Mouse (Mus musculus) forebrain, embryonic 10.5 days (tissue): ENCODE data around the gene Gm14391. TPM values are rescaled to one million over a fixed set of nuclear protein-coding genes. Genes with fewer than 3 reads are reported as not detected.
"Not testable (repeated sequence)": the region's sequence is repeated elsewhere in the genome, so short reads cannot be mapped to it uniquely, and the experiment has no call there.

ENCODE experiments used
- DNase-seq: peaks from one replicate; pipeline ENCODE4 v3.0.0-alpha.2; 2017; ENCODE audit warnings: low spot score; ENCODE audit errors: extremely low spot score
- H3K27ac ChIP-seq: fragments of 300-500 bp; sonication (generic); 2 replicates; pipeline ENCODE4 v1.5.1; 2016; ENCODE audit warnings: mild to moderate bottlenecking
- H3K27me3 ChIP-seq: fragments of 300-500 bp; sonication (generic); 2 replicates; pipeline ENCODE4 v1.6.1; 2016; ENCODE audit warnings: mild to moderate bottlenecking; ENCODE audit not compliant: poor library complexity, severe bottlenecking
- H3K36me3 ChIP-seq: fragments of 300-500 bp; sonication (generic); replicated peaks from 2 replicates; pipeline ENCODE4 v1.6.1; 2016; ENCODE audit warnings: mild to moderate bottlenecking, moderate library complexity
- H3K4me1 ChIP-seq: fragments of 300-500 bp; sonication (generic); 2 replicates; pipeline ENCODE4 v1.6.1; 2016
- H3K4me3 ChIP-seq: fragments of 300-500 bp; sonication (generic); 2 replicates; pipeline ENCODE4 v1.5.1; 2016; ENCODE audit warnings: mild to moderate bottlenecking, moderate library complexity
- H3K9me3 ChIP-seq: fragments of 300-500 bp; sonication (generic); 2 replicates; pipeline ENCODE4 v1.6.1; 2016; ENCODE audit warnings: mild to moderate bottlenecking, moderate library complexity
- WGBS: fragments of 180-500 bp; shearing (Covaris S2); methylation state at CpG from one replicate; pipeline ENCODE4 v1.1.7; 2016; 5-methylcytosine and 5-hydroxymethylcytosine counted together
- polyA plus RNA-seq: library from polyadenylated mRNA; unstranded; fragments of >200 nt; fragmentation: Nextera tagmentation; extraction: Ambion mirVana; gene quantifications from 2 replicates; pipeline ENCODE4 v1.2.1, GENCODE M21; 2016

Gene Gm14391
- polyA plus RNA-seq = 3.3 and 7.2 TPM in 2 replicates

- not testable (repeated sequence) for H3K36me3 ChIP-seq, H3K9me3 ChIP-seq, DNase-seq, H3K4me1 ChIP-seq, H3K4me3 ChIP-seq, H3K27ac ChIP-seq, H3K27me3 ChIP-seq
- WGBS = no CpG with 5 or more reads among the region's 7 CpGs
These were observed at the start of gene Gm14391 for GRCm38 (mm10) chr2:175206732-175207131. Gm14391 (minus strand) TSS chr2:175206917.

- H3K27me3 ChIP-seq, H3K4me1 ChIP-seq, DNase-seq, H3K4me3 ChIP-seq, H3K36me3 ChIP-seq, H3K9me3 ChIP-seq, H3K27ac ChIP-seq: not testable (repeated sequence)
- WGBS = 41% methylated on average over 1 of the region's 1 CpGs
These were observed 27.7 kb downstream of the Gm14391 start for GRCm38 (mm10) chr2:175179008-175179407.

GRCm38 (mm10) chr2:175176312-175176711 is 30.4 kb downstream of the Gm14391 start:
- Histone ChIP-seq H3K9me3 (no peaks in the 10 kb centered on the region; the same call in 1 of the 2 replicates), H3K4me3 (no peak overlapping the region), H3K36me3 (no peaks in the 10 kb centered on the region), H3K27ac (no peak overlapping the region), H3K27me3 (no peaks in the 10 kb centered on the region), H3K4me1 (no peaks in the 10 kb centered on the region)
- no peak for DNase-seq
- WGBS = 85% methylated on average over 6 of the region's 6 CpGs

- not testable (repeated sequence) for H3K9me3 ChIP-seq, H3K27ac ChIP-seq, DNase-seq, H3K27me3 ChIP-seq, H3K4me1 ChIP-seq, H3K36me3 ChIP-seq, H3K4me3 ChIP-seq
- 81% methylated on average over 12 of the region's 12 CpGs for WGBS
These were observed 31.1 kb downstream of the Gm14391 start, which contains the start of gene Gm14443 for GRCm38 (mm10) chr2:175175401-175176180. Gm14443 (minus strand) TSS chr2:175175871.

GRCm38 (mm10) chr2:175174058-175174457 is 32.7 kb downstream of the Gm14391 start:
- not testable (repeated sequence) for H3K27me3 ChIP-seq, H3K27ac ChIP-seq, DNase-seq, H3K4me3 ChIP-seq, H3K36me3 ChIP-seq, H3K4me1 ChIP-seq, H3K9me3 ChIP-seq
- 96% methylated on average over 2 of the region's 2 CpGs for WGBS

- not testable (repeated sequence) for DNase-seq, H3K4me1 ChIP-seq, H3K4me3 ChIP-seq, H3K36me3 ChIP-seq, H3K27me3 ChIP-seq, H3K9me3 ChIP-seq, H3K27ac ChIP-seq
- 81% methylated on average over 3 of the region's 3 CpGs for WGBS
These were observed 33.7 kb downstream of the Gm14391 start for GRCm38 (mm10) chr2:175172906-175173595.

- Histone ChIP-seq H3K27me3 (no peaks in the 10 kb centered on the region), H3K4me1 (no peaks in the 10 kb centered on the region), H3K36me3 (no peaks in the 10 kb centered on the region), H3K4me3 (no peak overlapping the region), H3K27ac (no peak overlapping the region), H3K9me3 (peaks cover 4% of the 10 kb centered on the region; the same call in 1 of the 2 replicates)
- 89% methylated on average over 3 of the region's 3 CpGs for WGBS
- no peak for DNase-seq
These were observed 34.6 kb downstream of the Gm14391 start for GRCm38 (mm10) chr2:175172123-175172522.

GRCm38 (mm10) chr2:175166870-175167269 is 39.8 kb downstream of the Gm14391 start:
- H3K9me3 ChIP-seq = peaks cover 19% of the 10 kb centered on the region; the same call in 1 of the 2 replicates
- not testable (repeated sequence) for H3K4me1 ChIP-seq, H3K27ac ChIP-seq, H3K4me3 ChIP-seq, H3K36me3 ChIP-seq, DNase-seq, H3K27me3 ChIP-seq
- WGBS = 87% methylated on average over 2 of the region's 2 CpGs

- not testable (repeated sequence) for DNase-seq, H3K36me3 ChIP-seq, H3K27me3 ChIP-seq, H3K27ac ChIP-seq, H3K4me3 ChIP-seq, H3K4me1 ChIP-seq
- 95% methylated on average over 12 of the region's 12 CpGs for WGBS
- peaks cover 22% of the 10 kb centered on the region; the same call in 1 of the 2 replicates for H3K9me3 ChIP-seq
These were observed 41.6 kb downstream of the Gm14391 start for GRCm38 (mm10) chr2:175165110-175165509.

- DNase-seq, H3K27me3 ChIP-seq, H3K27ac ChIP-seq, H3K4me1 ChIP-seq, H3K36me3 ChIP-seq, H3K4me3 ChIP-seq: not testable (repeated sequence)
- WGBS = 96% methylated on average over 4 of the region's 4 CpGs
- H3K9me3 ChIP-seq = peaks cover 35% of the 10 kb centered on the region
These were observed 45.3 kb downstream of the Gm14391 start for GRCm38 (mm10) chr2:175161438-175161837.

- Histone ChIP-seq H3K27ac (no peak overlapping the region), H3K4me1 (no peaks in the 10 kb centered on the region), H3K36me3 (no peaks in the 10 kb centered on the region), H3K4me3 (no peak overlapping the region), H3K9me3 (peaks cover 42% of the 10 kb centered on the region), H3K27me3 (no peaks in the 10 kb centered on the region)
- 82% methylated on average over 3 of the region's 3 CpGs for WGBS
- DNase-seq = no peak
These were observed 48.1 kb downstream of the Gm14391 start for GRCm38 (mm10) chr2:175158642-175159041.

GRCm38 (mm10) chr2:175156696-175157095 is 50.0 kb downstream of the Gm14391 start:
- no peak for DNase-seq
- no peak overlapping the region for H3K27ac ChIP-seq
- 94% methylated on average over 13 of the region's 13 CpGs for WGBS
- H3K27me3 ChIP-seq = no peaks in the 10 kb centered on the region
- H3K4me1 ChIP-seq = no peaks in the 10 kb centered on the region
- H3K4me3 ChIP-seq = no peak overlapping the region
- H3K36me3 ChIP-seq = no peaks in the 10 kb centered on the region
- peaks cover 38% of the 10 kb centered on the region for H3K9me3 ChIP-seq

- H3K27ac ChIP-seq = peak within 1 kb of the TSS; percentile 63; the same call in 1 of the 2 replicates
- not testable (repeated sequence) for H3K36me3 ChIP-seq, H3K9me3 ChIP-seq, DNase-seq, H3K27me3 ChIP-seq, H3K4me1 ChIP-seq
- 4% methylated on average over 1 of the region's 2 CpGs for WGBS
- peak within 1 kb of the TSS; percentile 53 for H3K4me3 ChIP-seq
These were observed 64.8 kb downstream of the Gm14391 start, which contains the start of gene Gm14399 for GRCm38 (mm10) chr2:175141993-175142295. Gm14399 (minus strand) TSS chr2:175142012.
